Mouse (Mus musculus) liver, embryonic 15.5 days (tissue): ENCODE data around the gene Sumo1. TPM values are rescaled to one million over a fixed set of nuclear protein-coding genes. Genes with fewer than 3 reads are reported as not detected.

Experiments used
- ATAC-seq: fragments of 200-750 bp; cut with Nextera tagmentation; 2 replicates; pipeline ENCODE4 v1.8.0; 2017; ENCODE audit warnings: moderate number of reproducible peaks, mild to moderate bottlenecking, moderate library complexity; ENCODE audit not compliant: insufficient read depth
- H3K27ac ChIP-seq: fragments of 300-500 bp; sonication (generic); replicated peaks from 2 replicates; pipeline ENCODE4 v1.5.1; 2015; ENCODE audit warnings: mild to moderate bottlenecking, inconsistent platforms
- H3K27me3 ChIP-seq: fragments of 300-500 bp; sonication (generic); 2 replicates; pipeline ENCODE4 v1.6.1; 2015; ENCODE audit warnings: mild to moderate bottlenecking, inconsistent platforms
- H3K36me3 ChIP-seq: fragments of 300-500 bp; sonication (generic); replicated peaks from 2 replicates; pipeline ENCODE4 v1.6.1; 2015; ENCODE audit warnings: moderate library complexity, mild to moderate bottlenecking, inconsistent platforms
- H3K4me1 ChIP-seq: fragments of 300-500 bp; sonication (generic); replicated peaks from 2 replicates; pipeline ENCODE4 v1.6.1; 2015; ENCODE audit warnings: inconsistent platforms
- H3K4me2 ChIP-seq: fragments of 300-500 bp; sonication (generic); 2 replicates; pipeline ENCODE4 v1.6.1; 2015; ENCODE audit warnings: moderate library complexity, mild to moderate bottlenecking, inconsistent platforms
- H3K4me3 ChIP-seq: fragments of 300-500 bp; sonication (generic); replicated peaks from 2 replicates; pipeline ENCODE4 v1.5.1; 2015; ENCODE audit warnings: mild to moderate bottlenecking, inconsistent platforms
- H3K9ac ChIP-seq: fragments of 300-500 bp; sonication (generic); 2 replicates; pipeline ENCODE4 v1.6.1; 2015; ENCODE audit warnings: moderate library complexity, mild to moderate bottlenecking, inconsistent platforms
- H3K9me3 ChIP-seq: fragments of 300-500 bp; sonication (generic); replicated peaks from 2 replicates; pipeline ENCODE4 v1.6.1; 2016; ENCODE audit warnings: inconsistent platforms
- WGBS: fragments of 180-500 bp; shearing (Covaris S2); methylation state at CpG from one replicate; pipeline ENCODE4 v1.1.7; 2015; ENCODE audit warnings: mixed read lengths; ENCODE audit not compliant: insufficient replicate concordance; 5-methylcytosine and 5-hydroxymethylcytosine counted together
- polyA plus RNA-seq: library from polyadenylated mRNA; unstranded; fragments of >200 nt; fragmentation: Nextera tagmentation; extraction: Ambion mirVana; gene quantifications from 2 replicates; pipeline ENCODE4 v1.2.1, GENCODE M21; 2015

Gene Sumo1
- polyA plus RNA-seq, 1 experiment from 2014 or later, result 126 TPM

GRCm38 (mm10) chr1:59592876-59593275 is 77.8 kb downstream of the Sumo1 start:
- Histone ChIP-seq H3K9ac (no peak overlapping the region), H3K27me3 (peaks cover 22% of the 10 kb centered on the region), H3K4me2 (peak overlapping the region; percentile 23), H3K27ac (no peak overlapping the region), H3K4me1 (peaks cover 6% of the 10 kb centered on the region), H3K4me3 (no peak overlapping the region), H3K9me3 (no peaks in the 10 kb centered on the region), H3K36me3 (no peaks in the 10 kb centered on the region)
- no peak for ATAC-seq
- WGBS, result 28% methylated on average over 12 of the region's 12 CpGs

DNA sequence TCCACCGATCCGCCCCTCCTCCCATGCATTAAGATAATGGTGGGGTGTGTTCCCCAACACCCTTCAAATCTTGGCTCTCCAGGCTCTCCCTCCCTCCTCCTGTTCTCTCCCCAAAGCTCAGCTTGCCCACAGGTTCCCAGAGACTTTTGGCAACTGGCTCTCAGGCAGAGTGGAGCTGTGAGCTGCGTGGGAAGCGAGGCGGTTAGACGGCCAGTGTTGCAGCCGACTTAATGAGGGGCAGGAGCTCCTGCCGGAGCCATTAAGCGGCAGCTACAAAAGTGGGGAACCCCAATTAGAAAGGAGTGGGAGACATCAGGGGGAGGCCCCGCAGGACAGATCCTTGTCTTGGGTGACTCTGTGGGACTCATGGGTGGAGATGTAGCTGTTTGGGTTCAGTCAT is 78.3 kb downstream of the Sumo1 start:
- no peak overlapping the region for H3K4me3 ChIP-seq
- no peaks in the 10 kb centered on the region for H3K9me3 ChIP-seq
- H3K27ac ChIP-seq, result no peak overlapping the region
- 30% methylated on average over 10 of the region's 10 CpGs for WGBS
- H3K9ac ChIP-seq, result no peak overlapping the region
- peak overlapping the region; percentile 23 for H3K4me2 ChIP-seq
- ATAC-seq, result no peak
- peaks cover 6% of the 10 kb centered on the region for H3K4me1 ChIP-seq
- H3K36me3 ChIP-seq, result no peaks in the 10 kb centered on the region
- H3K27me3 ChIP-seq, result peaks cover 22% of the 10 kb centered on the region

DNA sequence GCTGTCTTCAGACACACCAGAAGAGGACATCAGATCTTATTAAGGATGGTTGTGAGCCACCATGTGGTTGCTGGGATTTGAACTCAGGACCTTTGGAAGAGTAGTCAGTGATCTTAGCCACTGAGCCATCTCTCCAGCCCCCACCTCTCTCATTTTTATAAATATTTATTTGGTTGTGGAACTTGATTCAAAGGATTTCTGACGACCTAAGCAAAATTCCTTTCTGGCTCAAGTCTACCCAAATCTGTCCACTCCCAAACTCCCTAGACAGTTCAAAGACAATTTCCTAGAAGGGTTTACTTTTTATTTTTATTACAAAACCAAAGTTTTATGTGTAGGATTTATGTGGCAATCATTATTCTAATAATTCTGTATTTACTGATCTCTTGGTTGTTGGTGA is 81.4 kb downstream of the Sumo1 start:
- no peak overlapping the region for H3K9ac ChIP-seq
- no peak for ATAC-seq
- no peak overlapping the region for H3K4me2 ChIP-seq
- 42% methylated on average over 1 of the region's 1 CpGs for WGBS
- H3K4me3 ChIP-seq, result no peak overlapping the region
- H3K4me1 ChIP-seq, result peaks cover 6% of the 10 kb centered on the region
- H3K27me3 ChIP-seq, result peaks cover 22% of the 10 kb centered on the region
- no peaks in the 10 kb centered on the region for H3K9me3 ChIP-seq
- no peaks in the 10 kb centered on the region for H3K36me3 ChIP-seq
- no peak overlapping the region for H3K27ac ChIP-seq

GRCm38 (mm10) chr1:59584656-59585410 is 85.8 kb downstream of the Sumo1 start:
- H3K27me3 ChIP-seq, result no peaks in the 10 kb centered on the region; the same call in 1 of the 2 replicates
- H3K9me3 ChIP-seq, result no peaks in the 10 kb centered on the region
- no peak overlapping the region for H3K4me3 ChIP-seq
- peak overlapping the region; percentile 44 for H3K4me2 ChIP-seq
- no peak for ATAC-seq
- WGBS, result 12% methylated on average over 18 of the region's 18 CpGs
- peaks cover 4% of the 10 kb centered on the region; the same call in 1 of the 2 replicates for H3K4me1 ChIP-seq
- no peaks in the 10 kb centered on the region for H3K36me3 ChIP-seq
- no peak overlapping the region for H3K27ac ChIP-seq
- no peak overlapping the region for H3K9ac ChIP-seq

GRCm38 (mm10) chr1:59580880-59581279 is 89.8 kb downstream of the Sumo1 start:
- no peak overlapping the region for H3K27ac ChIP-seq
- H3K36me3 ChIP-seq, result no peaks in the 10 kb centered on the region
- H3K27me3 ChIP-seq, result no peaks in the 10 kb centered on the region; the same call in 1 of the 2 replicates
- H3K4me1 ChIP-seq, result peaks cover 8% of the 10 kb centered on the region; the same call in 1 of the 2 replicates
- no peak overlapping the region for H3K4me3 ChIP-seq
- 60% methylated on average over 3 of the region's 3 CpGs for WGBS
- H3K9me3 ChIP-seq, result no peaks in the 10 kb centered on the region
- H3K9ac ChIP-seq, result no peak overlapping the region
- no peak for ATAC-seq
- H3K4me2 ChIP-seq, result no peak overlapping the region

DNA sequence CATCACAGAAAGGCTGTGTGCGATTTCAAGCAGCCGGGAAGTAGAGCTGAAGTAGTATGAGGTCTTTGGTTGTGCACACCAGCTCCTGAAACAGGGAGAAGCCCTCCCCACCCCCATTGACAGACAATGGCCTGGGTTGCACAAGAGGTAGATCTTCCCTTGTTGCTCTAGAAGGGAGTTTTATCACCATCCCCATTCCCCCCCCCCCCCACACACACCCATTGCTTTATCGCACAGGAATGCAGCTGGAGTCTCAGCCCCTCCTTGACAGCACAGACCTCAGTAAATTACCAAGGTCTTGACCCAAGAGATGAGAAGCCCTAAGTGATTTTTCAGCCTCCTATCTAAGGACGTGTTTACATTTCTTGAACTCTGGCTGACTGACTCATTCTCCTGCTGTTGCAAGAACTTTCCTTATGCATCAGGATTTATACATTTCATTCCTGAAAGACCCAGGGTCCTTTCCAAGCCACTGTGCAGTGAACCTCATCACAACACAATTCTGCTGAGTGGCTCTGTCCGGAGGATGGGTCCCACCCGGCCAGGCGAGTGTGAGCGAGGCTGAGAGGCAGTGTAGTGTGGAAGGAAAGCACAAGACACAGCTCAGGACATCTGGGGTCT is 90.4 kb downstream of the Sumo1 start:
- no peaks in the 10 kb centered on the region for H3K36me3 ChIP-seq
- no peaks in the 10 kb centered on the region; the same call in 1 of the 2 replicates for H3K27me3 ChIP-seq
- ATAC-seq, result no peak
- H3K4me3 ChIP-seq, result no peak overlapping the region
- H3K9me3 ChIP-seq, result no peaks in the 10 kb centered on the region
- peaks cover 8% of the 10 kb centered on the region; the same call in 1 of the 2 replicates for H3K4me1 ChIP-seq
- H3K9ac ChIP-seq, result no peak overlapping the region
- H3K27ac ChIP-seq, result no peak overlapping the region
- H3K4me2 ChIP-seq, result no peak overlapping the region
- WGBS, result 40% methylated on average over 8 of the region's 8 CpGs

DNA sequence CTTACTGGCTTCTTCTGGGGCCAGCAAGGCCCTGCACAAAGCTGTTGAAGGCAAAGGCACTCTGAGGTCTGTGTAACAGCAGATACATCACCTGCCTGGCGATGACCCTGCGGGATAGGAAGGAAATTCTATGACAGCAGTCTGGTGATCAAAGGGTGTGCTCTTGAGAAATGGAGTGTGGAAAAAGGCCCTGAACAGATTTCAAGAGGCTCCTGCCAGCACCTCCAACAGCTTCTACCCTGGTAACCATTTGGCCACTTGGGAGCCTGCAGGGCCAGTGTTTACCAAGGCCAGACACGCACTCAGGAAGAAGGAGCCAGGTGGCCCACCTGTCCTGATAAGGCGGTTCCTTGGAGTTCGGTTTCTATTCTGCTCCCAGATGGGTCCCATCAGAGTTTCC is 91.3 kb downstream of the Sumo1 start:
- Histone ChIP-seq H3K4me1 (peaks cover 8% of the 10 kb centered on the region; the same call in 1 of the 2 replicates), H3K9ac (no peak overlapping the region), H3K9me3 (no peaks in the 10 kb centered on the region), H3K4me2 (no peak overlapping the region), H3K27me3 (no peaks in the 10 kb centered on the region), H3K27ac (no peak overlapping the region), H3K36me3 (no peaks in the 10 kb centered on the region), H3K4me3 (no peak overlapping the region)
- WGBS, result 61% methylated on average over 5 of the region's 5 CpGs
- ATAC-seq, result no peak

DNA sequence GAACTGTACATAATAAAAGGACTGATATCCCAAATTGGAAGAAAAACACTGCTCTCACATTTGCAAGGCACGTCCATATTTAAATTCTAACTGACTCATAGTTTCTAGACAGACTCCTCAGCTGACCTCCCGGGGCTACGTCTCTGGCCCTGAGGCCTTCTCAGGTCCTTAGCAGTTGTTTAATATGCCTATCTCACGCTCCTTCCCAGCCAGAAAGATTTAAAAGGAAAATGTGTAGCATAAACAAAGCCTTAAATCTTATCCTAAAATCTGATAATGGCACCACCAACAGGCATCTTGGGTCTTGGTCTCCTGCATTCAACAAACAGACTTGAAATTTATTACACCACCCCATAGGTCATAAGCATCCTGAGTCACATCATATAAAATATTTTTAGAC is 91.9 kb downstream of the Sumo1 start:
- 60% methylated on average over 4 of the region's 4 CpGs for WGBS
- no peak overlapping the region for H3K9ac ChIP-seq
- H3K4me1 ChIP-seq, result peaks cover 8% of the 10 kb centered on the region; the same call in 1 of the 2 replicates
- H3K27ac ChIP-seq, result no peak overlapping the region
- H3K36me3 ChIP-seq, result no peaks in the 10 kb centered on the region
- ATAC-seq, result no peak
- H3K9me3 ChIP-seq, result no peaks in the 10 kb centered on the region
- no peak overlapping the region for H3K4me3 ChIP-seq
- no peaks in the 10 kb centered on the region for H3K27me3 ChIP-seq
- no peak overlapping the region for H3K4me2 ChIP-seq

DNA sequence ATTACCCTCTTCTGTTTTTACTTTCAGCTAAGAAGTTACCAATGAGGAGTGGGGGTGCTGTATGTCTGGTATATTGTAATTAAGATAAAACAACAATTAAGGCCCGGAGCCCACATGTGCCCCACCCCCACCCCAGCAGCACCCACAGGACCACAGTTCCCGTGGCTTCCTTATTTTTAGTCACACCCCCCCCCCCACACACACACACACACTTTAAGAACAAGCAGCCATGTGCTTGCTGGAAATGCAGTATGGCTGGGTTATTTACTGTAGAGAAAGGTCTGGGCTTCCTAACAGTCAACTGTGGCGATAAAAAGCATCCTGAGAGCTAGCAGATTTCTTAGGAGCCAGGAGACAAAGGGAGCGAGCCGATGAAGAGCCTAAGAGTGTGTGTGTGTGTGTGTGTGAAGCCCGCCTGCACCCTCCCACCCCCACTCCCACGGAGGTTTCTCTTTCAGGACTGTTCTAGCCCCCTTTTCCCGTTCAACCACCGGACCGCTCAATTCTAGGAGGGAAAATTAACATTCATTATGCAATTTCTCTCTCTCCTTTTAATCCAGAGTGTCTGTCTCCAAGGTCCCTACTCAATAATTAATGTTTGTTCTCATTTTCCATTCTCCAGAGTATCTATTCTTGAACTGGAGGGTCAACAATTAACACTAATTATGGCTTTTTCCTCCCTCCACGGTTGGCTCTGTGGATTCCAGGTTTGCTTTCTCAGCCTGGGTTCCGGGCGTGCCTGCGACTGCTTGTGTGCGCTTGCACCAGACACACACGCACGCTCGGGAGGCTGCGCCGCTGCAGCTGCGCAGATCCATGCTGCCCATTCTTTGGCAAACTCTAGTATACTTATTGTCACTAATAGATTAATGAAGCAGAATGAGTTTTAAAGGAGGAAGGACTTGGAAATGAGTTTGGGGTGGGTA is 96.1 kb downstream of the Sumo1 start:
- Histone ChIP-seq H3K4me1 (0 out of 2 replicates have a peak, but pooled peaks cover 1% of the 10 kb centered on the region), H3K36me3 (no peaks in the 10 kb centered on the region), H3K4me3 (no peak overlapping the region), H3K27ac (no peak overlapping the region), H3K9me3 (no peaks in the 10 kb centered on the region), H3K4me2 (no peak overlapping the region), H3K9ac (no peak overlapping the region), H3K27me3 (no peaks in the 10 kb centered on the region)
- WGBS, result 57% methylated on average over 21 of the region's 21 CpGs
- ATAC-seq, result no peak

- H3K4me2 ChIP-seq, result no peak overlapping the region
- H3K9me3 ChIP-seq, result no peaks in the 10 kb centered on the region
- no peaks in the 10 kb centered on the region for H3K27me3 ChIP-seq
- H3K4me1 ChIP-seq, result no peaks in the 10 kb centered on the region
- no peak overlapping the region for H3K4me3 ChIP-seq
- WGBS, result 65% methylated on average over 3 of the region's 3 CpGs
- no peak overlapping the region for H3K27ac ChIP-seq
- H3K9ac ChIP-seq, result no peak overlapping the region
- no peak for ATAC-seq
- no peaks in the 10 kb centered on the region for H3K36me3 ChIP-seq
Observed at GRCm38 (mm10) chr1:59573843-59574242, 96.8 kb downstream of the Sumo1 start.

DNA sequence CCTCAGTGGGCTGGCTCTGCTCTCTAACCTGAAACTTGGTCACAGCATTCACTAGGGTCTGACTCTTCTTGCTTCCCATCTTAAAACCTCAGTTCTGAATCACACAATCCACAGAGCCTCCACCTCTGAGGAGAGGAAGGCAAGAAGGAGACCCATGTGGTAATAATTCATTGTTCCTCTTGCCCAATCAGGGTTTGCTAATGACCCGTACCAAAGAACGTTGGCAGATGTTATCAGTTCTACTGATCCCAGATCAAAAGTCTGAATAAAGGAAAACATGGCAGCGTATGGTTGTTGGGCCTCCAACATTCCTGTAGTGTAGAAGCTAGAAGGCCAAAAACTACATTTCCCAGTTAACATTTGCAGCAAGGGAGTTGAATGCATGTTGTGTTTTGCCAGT is 99.1 kb downstream of the Sumo1 start:
- Histone ChIP-seq H3K4me2 (no peak overlapping the region), H3K27ac (no peak overlapping the region), H3K4me1 (no peaks in the 10 kb centered on the region), H3K36me3 (no peaks in the 10 kb centered on the region), H3K9me3 (no peaks in the 10 kb centered on the region), H3K27me3 (no peaks in the 10 kb centered on the region; the same call in 1 of the 2 replicates), H3K4me3 (no peak overlapping the region), H3K9ac (no peak overlapping the region)
- WGBS, result 53% methylated on average over 3 of the region's 3 CpGs
- no peak for ATAC-seq
